Mouse (Mus musculus): ENCODE results near the gene Nsun4. TPM values are rescaled to one million over a fixed set of nuclear protein-coding genes. Genes with fewer than 3 reads are reported as not detected.

Nsun4 gene
- total and polyA plus RNA-seq, 3 experiments, result 19.9 to 32.8 (median 20.5) TPM

DNA sequence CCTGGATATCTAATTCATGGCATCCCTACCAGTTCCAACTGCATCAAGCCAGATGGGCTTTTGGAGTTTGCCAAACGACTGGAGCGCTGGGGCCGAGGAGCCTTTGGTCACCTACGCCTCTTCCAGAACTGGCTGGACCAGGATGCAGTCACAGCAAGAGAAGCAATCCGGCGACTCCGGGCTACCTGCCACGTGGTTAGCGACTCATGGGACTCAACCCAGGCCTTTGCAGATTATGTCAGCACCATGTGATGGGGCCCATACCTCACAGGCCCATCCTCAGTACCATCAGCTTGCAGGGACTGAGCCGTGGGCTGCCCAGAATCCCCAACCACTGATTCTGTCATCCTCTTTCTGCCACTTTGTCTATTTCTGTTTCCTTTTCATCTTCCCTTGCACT is 42.6 kb upstream of the Nsun4 start:
- dilution Hi-C loops (cut with MboI; ENCODE audit: extremely low pct_ligation_motif_present, extremely low pct_unique_long_range_greater_than_20kb, low sequenced_read_pairs), result no loop called here
- peaks cover 75 to 98% of the 10 kb centered on the region in 2 experiments for H3K36me3 ChIP-seq (replicated peaks in 1 of 2; ENCODE audit: control insufficient read depth in 1 of 2, insufficient read depth in 1 of 2, low read length in 1 of 2)
- in situ Hi-C loops (cut with MboI; ENCODE audit: low pct_ligation_motif_present, low pct_unique_long_range_greater_than_20kb, low sequenced_read_pairs), result no loop called here
- no peak overlapping the region for H3K27ac ChIP-seq (ENCODE audit: insufficient read depth, low read depth)
- H3K9me3 ChIP-seq (replicated peaks; ENCODE audit: low read length), result no peaks in the 10 kb centered on the region
- no peaks in the 10 kb centered on the region; the same call in 1 of the 2 replicates for H3K79me2 ChIP-seq (replicated peaks; ENCODE audit: control insufficient read depth, extremely low read depth, insufficient read depth, poor library complexity, severe bottlenecking)
- no peaks in the 10 kb centered on the region for H3K4me1 ChIP-seq (ENCODE audit: control insufficient read depth in 1 of 2, insufficient read depth in 2 of 2)
- no peak for TF ChIP-seq IRF4 (IDR thresholded peaks at IDR 0.05; ENCODE audit: low read depth, low read length)
- TF ChIP-seq MAFK (IDR thresholded peaks at IDR 0.05; ENCODE audit: insufficient replicate concordance, low read length), result no peak
- TF ChIP-seq ETS1 (conservative IDR thresholded peaks at IDR 0.05; ENCODE audit: low read depth, low read length), result no peak
- no peak for TF ChIP-seq JUND (conservative IDR thresholded peaks at IDR 0.05; ENCODE audit: low read depth, low read length)
- TF ChIP-seq TCF12 (IDR thresholded peaks at IDR 0.05; ENCODE audit: low read depth, low read length), result no peak
- TF ChIP-seq MYC (IDR thresholded peaks at IDR 0.05; ENCODE audit: low read depth, low read length), result no peak
- no peak for TF ChIP-seq PAX5 (IDR thresholded peaks at IDR 0.05; ENCODE audit: low read length)
- TF ChIP-seq RCOR1 (conservative IDR thresholded peaks at IDR 0.05; ENCODE audit: low read depth, low read length), result no peak
- no peak for TF ChIP-seq CHD1 (IDR thresholded peaks at IDR 0.05; ENCODE audit: low read depth, low read length)
- no peak for TF ChIP-seq ZKSCAN1 (IDR thresholded peaks at IDR 0.05; ENCODE audit: borderline replicate concordance, low read depth, low read length)
- TF ChIP-seq HCFC1 (IDR thresholded peaks at IDR 0.05; ENCODE audit: low read depth, low read length), result no peak
- no peak for TF ChIP-seq EP300 (IDR thresholded peaks at IDR 0.05; ENCODE audit: low read length)
- no peak for TF ChIP-seq GABPA (IDR thresholded peaks at IDR 0.05; ENCODE audit: insufficient replicate concordance, low read depth, low read length)
- TF ChIP-seq SIN3A (IDR thresholded peaks at IDR 0.05; ENCODE audit: low read length), result no peak
- no peak for TF ChIP-seq USF1 (IDR thresholded peaks at IDR 0.05; ENCODE audit: low read depth, low read length)
- no peak for TF ChIP-seq MXI1 (IDR thresholded peaks at IDR 0.05; ENCODE audit: low read depth, low read length)
- TF ChIP-seq ELF1 (IDR thresholded peaks at IDR 0.05; ENCODE audit: low read depth, low read length), result no peak
- TF ChIP-seq MAX (IDR thresholded peaks at IDR 0.05; ENCODE audit: low read length), result no peak
- no peak for TF ChIP-seq CTCF (conservative IDR thresholded peaks at IDR 0.05 in 1 of 2, IDR thresholded peaks at IDR 0.05 in 1 of 2; ENCODE audit: low read depth in 2 of 2, low read length in 2 of 2)
- no peak overlapping the region for H3K4me3 ChIP-seq (replicated peaks in 1 of 3; ENCODE audit: low read depth in 2 of 3, low read length in 2 of 3, poor library complexity in 1 of 3)
- no peaks in the 10 kb centered on the region for H3K27me3 ChIP-seq (replicated peaks)
- no peak overlapping the region for H3K4me2 ChIP-seq (ENCODE audit: insufficient read depth, low read depth, poor library complexity, severe bottlenecking)
- peak; percentile 14 for DNase-seq (ENCODE audit: extremely low read depth)
- H3K9ac ChIP-seq (ENCODE audit: insufficient read depth, low read depth), result no peak overlapping the region

DNA sequence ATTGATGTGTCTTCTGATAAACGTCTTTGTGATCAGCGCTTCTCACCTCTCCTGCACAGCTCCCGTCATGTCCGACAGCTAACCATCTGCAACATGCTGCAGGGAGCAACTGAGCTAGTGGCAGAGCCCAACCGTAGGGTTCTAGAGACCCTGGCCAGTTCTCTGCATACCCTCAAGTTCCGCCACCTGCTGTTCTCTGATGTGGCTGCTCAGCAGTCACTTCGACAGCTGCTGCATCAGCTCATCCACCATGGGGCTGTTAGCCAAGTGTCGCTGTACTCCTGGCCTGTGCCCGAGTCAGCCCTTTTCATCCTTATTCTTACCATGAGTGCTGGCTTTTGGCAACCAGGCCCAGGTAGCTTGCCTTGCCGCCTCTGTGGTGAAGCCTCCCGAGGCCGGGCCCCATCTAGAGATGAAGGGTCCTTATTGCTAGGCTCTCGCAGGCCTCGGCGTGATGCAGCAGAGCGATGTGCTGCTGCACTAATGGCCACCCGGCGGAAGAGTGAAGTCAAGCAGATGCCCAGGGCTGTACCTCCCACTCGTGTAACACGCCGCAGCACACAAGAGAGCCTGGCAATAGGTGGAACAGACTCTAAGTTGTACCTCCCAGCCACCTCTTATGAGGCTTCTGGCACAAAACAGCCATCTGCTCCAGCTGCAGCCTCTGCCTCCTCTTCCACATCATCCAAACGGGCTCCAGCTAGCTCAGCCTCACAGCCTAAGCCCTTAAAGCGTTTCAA is 35.0 kb upstream of the Nsun4 start:
- Histone ChIP-seq H3K36me3 (replicated peaks in 1 of 2; ENCODE audit: control insufficient read depth in 1 of 2, insufficient read depth in 1 of 2, low read length in 1 of 2) (peaks cover 44 to 94% of the 10 kb centered on the region in 2 experiments), H3K27me3 (replicated peaks) (no peaks in the 10 kb centered on the region), H3K79me2 (replicated peaks; ENCODE audit: control insufficient read depth, extremely low read depth, insufficient read depth, poor library complexity, severe bottlenecking) (no peaks in the 10 kb centered on the region), H3K4me1 (ENCODE audit: control insufficient read depth in 1 of 2, insufficient read depth in 2 of 2) (no peaks in the 10 kb centered on the region), H3K4me3 (replicated peaks in 1 of 3; ENCODE audit: low read depth in 2 of 3, low read length in 2 of 3, poor library complexity in 1 of 3) (no peak overlapping the region), H3K4me2 (ENCODE audit: insufficient read depth, low read depth, poor library complexity, severe bottlenecking) (no peak overlapping the region), H3K9me3 (replicated peaks; ENCODE audit: low read length) (no peaks in the 10 kb centered on the region), H3K27ac (ENCODE audit: insufficient read depth, low read depth) (no peak overlapping the region), H3K9ac (ENCODE audit: insufficient read depth, low read depth) (no peak overlapping the region)
- DNase-seq (ENCODE audit: extremely low read depth), result no peak
- TF ChIP-seq ELF1 (IDR thresholded peaks at IDR 0.05; ENCODE audit: low read depth, low read length) (no peak), BHLHE40 (IDR thresholded peaks at IDR 0.05; ENCODE audit: low read depth, low read length) (no peak), MAFK (IDR thresholded peaks at IDR 0.05; ENCODE audit: insufficient replicate concordance, low read length) (no peak), CHD1 (IDR thresholded peaks at IDR 0.05; ENCODE audit: low read depth, low read length) (no peak), POLR2A (IDR thresholded peaks at IDR 0.05; ENCODE audit: low read depth, low read length) (no peak), JUND (conservative IDR thresholded peaks at IDR 0.05; ENCODE audit: low read depth, low read length) (no peak), CTCF (conservative IDR thresholded peaks at IDR 0.05 in 1 of 2, IDR thresholded peaks at IDR 0.05 in 1 of 2; ENCODE audit: low read depth in 2 of 2, low read length in 2 of 2) (no peak), HCFC1 (IDR thresholded peaks at IDR 0.05; ENCODE audit: low read depth, low read length) (no peak), ETS1 (conservative IDR thresholded peaks at IDR 0.05; ENCODE audit: low read depth, low read length) (no peak), MAX (IDR thresholded peaks at IDR 0.05; ENCODE audit: low read length) (no peak), ZMIZ1 (IDR thresholded peaks at IDR 0.05; ENCODE audit: low read depth, low read length) (no peak), UBTF (IDR thresholded peaks at IDR 0.05; ENCODE audit: low read depth, low read length) (no peak), TCF12 (IDR thresholded peaks at IDR 0.05; ENCODE audit: low read depth, low read length) (no peak)
- dilution Hi-C loops (cut with MboI; ENCODE audit: extremely low pct_ligation_motif_present, extremely low pct_unique_long_range_greater_than_20kb, low sequenced_read_pairs) (no loop called here), in situ Hi-C loops (cut with MboI; ENCODE audit: low pct_ligation_motif_present, low pct_unique_long_range_greater_than_20kb, low sequenced_read_pairs) (no loop called here)
